Mouse (Mus musculus) ovary, adult 2 months (tissue): ENCODE data around the gene Oosp3. TPM values are rescaled to one million over a fixed set of nuclear protein-coding genes. Genes with fewer than 3 reads are reported as not detected.

Source experiments
- polyA plus RNA-seq: library from polyadenylated mRNA; depleted of rRNA; stranded (reverse); fragments of >200 nt; gene quantifications from 2 replicates; pipeline ENCODE4 v1.2.3, GENCODE M21; 2012; rRNA removed

Oosp3 gene
- polyA plus RNA-seq, result 1.6 and 2.0 TPM in 2 replicates

DNA sequence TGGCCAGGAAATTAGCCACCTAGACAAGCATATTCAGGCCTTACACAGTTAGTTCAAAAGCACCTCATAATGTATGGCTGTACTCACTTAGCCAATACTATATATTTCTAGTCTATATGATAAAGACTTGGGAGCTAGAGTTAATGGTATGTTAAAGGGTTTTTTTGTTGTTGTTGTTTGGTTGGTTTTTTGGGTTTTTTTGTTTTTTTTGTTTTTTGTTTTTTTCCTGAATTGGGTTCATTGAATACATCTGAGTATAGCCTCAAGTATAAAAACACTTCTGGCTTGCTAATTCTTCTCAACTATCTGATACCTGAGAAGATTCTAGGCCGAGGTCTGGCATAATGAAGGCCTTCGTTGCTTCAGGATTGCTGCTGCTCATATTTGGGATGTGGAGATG, at the start of gene Oosp3:
TSS of gene Oosp3 (plus strand) at position 301 of the 400 bp plus-strand sequence.

DNA sequence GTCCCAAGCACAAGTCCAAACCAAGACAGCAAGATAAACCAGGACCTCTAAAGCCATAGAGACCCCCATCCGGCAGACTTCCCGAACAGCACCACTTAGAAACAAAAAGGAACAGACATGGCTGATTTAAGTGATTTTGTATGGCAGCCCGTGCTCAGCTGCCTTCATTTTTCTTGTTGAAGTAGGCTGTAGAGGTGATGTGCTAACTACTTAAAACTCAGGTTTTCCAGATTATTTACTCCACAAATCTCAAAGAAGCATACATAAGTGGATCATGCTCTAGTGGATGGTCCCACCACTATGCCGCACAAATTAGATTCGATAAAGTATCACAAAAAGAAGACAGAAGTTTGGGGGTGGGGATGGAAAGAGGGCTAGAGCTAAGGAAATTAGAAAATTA, 36.4 kb upstream of the Oosp3 start, which contains the start of gene Oosp2:
TSS of gene Oosp2 (minus strand) at position 101 of the 400 bp plus-strand sequence.

DNA sequence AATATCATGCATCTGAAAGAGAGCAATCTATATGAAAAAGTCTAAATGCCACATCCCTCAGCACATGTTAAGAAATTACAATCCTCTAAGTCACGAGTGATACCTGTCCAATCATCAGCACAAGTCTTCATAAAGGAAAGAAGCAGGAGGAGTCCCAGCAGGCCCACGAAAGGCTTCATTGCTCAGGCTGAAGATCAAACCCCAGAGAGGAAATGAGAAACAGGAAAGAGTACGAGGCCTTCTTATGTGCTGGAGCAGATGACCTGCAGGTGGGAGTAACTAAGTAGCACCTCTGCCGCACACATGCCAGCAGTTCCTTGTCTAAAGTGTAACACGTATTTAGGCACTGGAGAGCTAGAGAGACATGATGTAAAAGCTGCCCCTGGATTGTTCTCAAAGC, 6.0 kb upstream of the Oosp3 start, which contains the start of gene Oosp1:
TSS of gene Oosp1 (minus strand) at position 312 of the 400 bp plus-strand sequence.

DNA sequence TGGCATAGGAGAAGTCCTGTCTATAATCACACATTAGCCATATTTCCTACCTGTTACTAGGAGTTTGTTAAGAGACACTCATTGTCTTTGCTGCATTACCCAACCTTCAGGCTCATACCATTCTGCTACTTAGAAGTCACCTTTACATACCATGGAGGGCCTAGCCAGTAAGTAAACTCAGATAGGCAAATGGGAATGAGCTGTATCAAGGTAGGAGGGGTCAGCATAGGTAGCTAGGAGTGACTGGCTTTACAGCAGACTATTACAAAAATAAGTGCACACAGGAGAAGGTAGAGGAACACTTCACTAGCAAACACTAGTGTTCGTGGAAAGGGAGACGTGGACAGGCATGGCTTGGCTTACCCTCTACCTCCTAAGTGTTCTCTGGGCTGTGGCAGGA, 50.4 kb downstream of the Oosp3 start, which contains the start of gene Gif:
TSS of gene Gif (plus strand) at position 257 of the 400 bp plus-strand sequence.

Other genes starting within 250 kb of the Oosp3 start
- 1.8 and 2.4 TPM in 2 replicates for gene Ms4a6c, start 227.7 kb upstream of the Oosp3 start, polyA plus RNA-seq
- gene Gm8369, start 211.1 kb upstream of the Oosp3 start, polyA plus RNA-seq, result not detected in 2 replicates
- gene Ms4a6b, start 180.5 kb upstream of the Oosp3 start, polyA plus RNA-seq, result 1.2 and 1.5 TPM in 2 replicates
- 15.2 and 20.3 TPM in 2 replicates for gene Ms4a4d, start 160.3 kb upstream of the Oosp3 start, polyA plus RNA-seq
- gene Ms4a6d, start 92.2 kb upstream of the Oosp3 start, polyA plus RNA-seq, result 2.1 and 4.6 TPM in 2 replicates
- not detected in 2 replicates for gene Ms4a2, start 73.3 kb upstream of the Oosp3 start, polyA plus RNA-seq
- gene Ms4a3, start 56.2 kb upstream of the Oosp3 start, polyA plus RNA-seq, result not detected in 2 replicates
- gene Oosp2, start 36.5 kb upstream of the Oosp3 start, polyA plus RNA-seq, result 0.24 TPM in 1 of 2 replicates, not detected in the other
- gene Oosp1, start 5.9 kb upstream of the Oosp3 start, polyA plus RNA-seq, result 5.1 and 6.0 TPM in 2 replicates
- gene Gif, start 50.5 kb downstream of the Oosp3 start, polyA plus RNA-seq, result 0.10 and 0.12 TPM in 2 replicates
- gene Mrpl16, start 73.3 kb downstream of the Oosp3 start, polyA plus RNA-seq, result 6.4 and 6.7 TPM in 2 replicates
- gene Stx3, start 122.3 kb downstream of the Oosp3 start, polyA plus RNA-seq, result 6.7 and 8.5 TPM in 2 replicates
- not detected in 2 replicates for gene Olfr1417, start 142.2 kb downstream of the Oosp3 start, polyA plus RNA-seq
- gene Olfr1418, start 164.0 kb downstream of the Oosp3 start, polyA plus RNA-seq, result not detected in 2 replicates
- gene Olfr1419, start 178.1 kb downstream of the Oosp3 start, polyA plus RNA-seq, result not detected in 2 replicates
- not detected in 2 replicates for gene Olfr1420, start 189.5 kb downstream of the Oosp3 start, polyA plus RNA-seq
- gene Patl1, start 215.3 kb downstream of the Oosp3 start, polyA plus RNA-seq, result 13.4 and 22.7 TPM in 2 replicates